Mouse (Mus musculus) intestine, postnatal 0 days (tissue): Measurements from ENCODE around the gene Hsf2bp. TPM values are rescaled to one million over a fixed set of nuclear protein-coding genes. Genes with fewer than 3 reads are reported as not detected.
"Not testable (repeated sequence)": the region's sequence is repeated elsewhere in the genome, so short reads cannot be mapped to it uniquely, and the experiment has no call there.

Source experiments
- ATAC-seq: fragments of 200-750 bp; cut with Nextera tagmentation; 2 replicates; pipeline ENCODE4 v1.8.0; 2017; ENCODE audit warnings: mild to moderate bottlenecking, moderate TSS enrichment, moderate library complexity
- H3K27ac ChIP-seq: fragments of 300-500 bp; sonication (generic); 2 replicates; pipeline ENCODE4 v1.5.1; 2014; ENCODE audit warnings: mild to moderate bottlenecking, low read depth, low read length, moderate library complexity
- H3K27me3 ChIP-seq: fragments of 300-500 bp; sonication (generic); replicated peaks from 2 replicates; pipeline ENCODE4 v1.6.1; 2014; ENCODE audit warnings: low read length, mixed read lengths; ENCODE audit not compliant: control insufficient read depth, insufficient read depth
- H3K36me3 ChIP-seq: fragments of 300-500 bp; sonication (generic); 2 replicates; pipeline ENCODE4 v1.6.1; 2014; ENCODE audit warnings: mild to moderate bottlenecking, moderate library complexity; ENCODE audit not compliant: control insufficient read depth, insufficient read depth
- H3K4me1 ChIP-seq: fragments of 300-500 bp; sonication (generic); replicated peaks from 2 replicates; pipeline ENCODE4 v1.6.1; 2014; ENCODE audit warnings: antibody characterized with exemption, low read length, mixed read lengths; ENCODE audit not compliant: control insufficient read depth, insufficient read depth
- H3K4me2 ChIP-seq: fragments of 300-500 bp; sonication (generic); replicated peaks from 2 replicates; pipeline ENCODE4 v1.6.1; 2014; ENCODE audit warnings: low read depth, mild to moderate bottlenecking, moderate library complexity
- H3K4me3 ChIP-seq: fragments of 300-500 bp; sonication (generic); 2 replicates; pipeline ENCODE4 v1.5.1; 2014; ENCODE audit warnings: low read depth, low read length
- H3K9ac ChIP-seq: fragments of 300-500 bp; sonication (generic); 2 replicates; pipeline ENCODE4 v1.6.1; 2014; ENCODE audit warnings: mild to moderate bottlenecking, low read depth, low read length
- H3K9me3 ChIP-seq: fragments of 300-500 bp; sonication (generic); 2 replicates; pipeline ENCODE4 v1.6.1; 2016; ENCODE audit warnings: mixed run types; ENCODE audit not compliant: control insufficient read depth
- CTCF ChIP-seq: sonication (generic); IDR thresholded peaks from 2 replicates; pipeline ENCODE4 v1.5.1; 2016; ENCODE audit warnings: low read depth, mild to moderate bottlenecking, control low read depth, antibody characterized with exemption, moderate library complexity
- WGBS: fragments of 180-500 bp; shearing (Covaris S2); extraction: QIAGEN DNeasy Blood & Tissue Kit; methylation state at CpG from one replicate; pipeline ENCODE4 v1.1.7; 2014; 5-methylcytosine and 5-hydroxymethylcytosine counted together
- polyA plus RNA-seq: library from polyadenylated mRNA; unstranded; fragments of >200 nt; fragmentation: Nextera tagmentation; extraction: Ambion mirVana; gene quantifications from 2 replicates; pipeline ENCODE4 v1.2.1, GENCODE M21; 2015

Hsf2bp gene
- polyA plus RNA-seq, 1 experiment from 2014 or later, result 4.1 TPM

DNA sequence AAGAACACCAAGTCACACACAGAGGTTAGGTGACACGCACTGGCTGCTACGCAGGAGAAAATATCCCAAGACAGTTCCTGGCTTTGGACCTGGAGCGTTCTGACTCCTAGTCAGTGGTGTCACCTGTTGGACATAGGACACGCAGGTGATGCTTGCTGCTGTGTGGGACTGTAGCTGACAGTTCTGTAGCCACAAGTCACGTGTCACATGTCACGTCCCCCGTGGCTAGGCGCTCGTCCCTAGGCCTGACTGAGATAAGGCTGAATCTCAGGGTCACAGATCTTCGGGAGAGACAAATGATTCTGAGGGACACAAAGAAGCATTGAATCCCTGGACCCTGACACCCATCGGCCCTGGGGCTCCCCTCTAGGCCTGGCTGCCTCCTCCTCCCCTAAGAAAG lies 32.2 kb upstream of the Hsf2bp start:
- H3K9ac ChIP-seq, result no peak overlapping the region
- H3K9me3 ChIP-seq, result no peaks in the 10 kb centered on the region
- 83% methylated on average over 11 of the region's 11 CpGs for WGBS
- H3K4me1 ChIP-seq, result no peaks in the 10 kb centered on the region
- ATAC-seq, result no peak
- TF ChIP-seq CTCF, result no peak
- H3K27me3 ChIP-seq, result no peaks in the 10 kb centered on the region
- no peak overlapping the region for H3K4me3 ChIP-seq
- H3K4me2 ChIP-seq, result no peak overlapping the region
- no peaks in the 10 kb centered on the region for H3K36me3 ChIP-seq
- no peak overlapping the region for H3K27ac ChIP-seq

DNA sequence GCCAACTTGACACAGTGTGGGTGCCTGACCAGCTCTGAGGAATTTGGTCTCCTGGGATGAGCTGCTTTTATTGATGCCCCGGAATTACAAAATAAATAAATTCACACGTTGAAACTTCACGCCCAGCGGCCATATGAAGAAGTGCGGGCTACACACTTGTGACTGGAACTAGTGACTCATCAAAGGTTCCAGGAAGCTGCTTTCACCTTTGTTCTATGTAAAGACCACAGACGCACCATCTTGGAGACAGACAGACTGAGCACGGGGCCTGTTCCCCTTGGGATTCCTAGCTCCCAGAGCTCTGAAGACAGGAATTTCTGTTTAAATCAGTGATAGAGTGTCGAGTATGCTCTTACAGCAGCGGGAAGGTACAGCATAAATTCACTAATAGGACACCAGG lies 31.4 kb upstream of the Hsf2bp start:
- no peaks in the 10 kb centered on the region for H3K9me3 ChIP-seq
- H3K4me2 ChIP-seq, result no peak overlapping the region
- TF ChIP-seq CTCF, result peak; percentile 32
- no peaks in the 10 kb centered on the region for H3K27me3 ChIP-seq
- peak; percentile 44; the same call in 1 of the 2 replicates for ATAC-seq
- no peak overlapping the region for H3K9ac ChIP-seq
- H3K4me3 ChIP-seq, result no peak overlapping the region
- H3K36me3 ChIP-seq, result no peaks in the 10 kb centered on the region
- WGBS, result 55% methylated on average over 9 of the region's 9 CpGs
- H3K27ac ChIP-seq, result no peak overlapping the region
- no peaks in the 10 kb centered on the region for H3K4me1 ChIP-seq

DNA sequence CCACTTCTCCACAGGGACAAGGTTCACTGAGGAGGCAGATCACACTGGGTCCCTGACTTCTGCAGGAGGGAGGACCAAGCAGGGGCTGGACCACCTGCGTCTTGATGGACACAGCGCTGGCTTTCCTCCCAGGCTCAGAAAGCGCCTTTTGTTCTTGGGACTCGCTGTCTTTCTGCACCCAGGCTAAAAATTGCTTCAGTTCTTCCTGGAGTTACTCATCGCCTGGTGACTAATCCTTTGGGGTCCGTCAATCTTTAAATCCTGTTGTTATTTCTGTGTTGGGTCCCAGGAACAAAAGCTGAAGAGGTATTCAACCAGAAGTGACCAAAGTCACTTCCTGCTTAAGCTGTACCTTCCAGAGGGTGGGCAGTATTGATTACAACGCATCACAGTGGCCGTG lies 28.6 kb upstream of the Hsf2bp start:
- not testable (repeated sequence) for H3K27me3 ChIP-seq, H3K9me3 ChIP-seq, H3K4me1 ChIP-seq, H3K4me2 ChIP-seq, H3K4me3 ChIP-seq, ATAC-seq, H3K9ac ChIP-seq, H3K27ac ChIP-seq
- H3K36me3 ChIP-seq, result peaks cover 19% of the 10 kb centered on the region
- WGBS, result 64% methylated on average over 8 of the region's 8 CpGs

DNA sequence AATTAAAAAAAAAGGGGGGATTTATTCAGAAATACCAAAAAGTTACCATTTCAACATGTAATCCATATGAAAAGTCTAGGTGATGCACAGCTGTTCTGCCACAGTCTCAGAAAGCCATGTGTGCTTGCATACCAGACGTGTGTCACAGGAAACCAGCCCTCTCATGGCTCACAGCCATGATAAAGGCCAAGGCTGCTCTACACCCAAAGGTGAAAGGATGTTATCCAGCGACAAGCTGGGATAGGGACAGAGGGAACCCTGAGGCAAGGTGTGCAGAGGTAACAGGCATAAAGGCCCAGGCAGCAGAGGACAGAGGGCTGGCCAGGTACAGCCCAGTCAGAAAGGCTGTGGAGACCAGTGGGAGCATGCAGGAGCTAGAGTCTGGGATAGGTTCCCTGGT lies 27.5 kb upstream of the Hsf2bp start:
- Histone ChIP-seq H3K27ac (no peak overlapping the region), H3K4me1 (no peaks in the 10 kb centered on the region), H3K4me2 (no peak overlapping the region), H3K27me3 (no peaks in the 10 kb centered on the region), H3K9me3 (no peaks in the 10 kb centered on the region), H3K36me3 (peaks cover 29% of the 10 kb centered on the region), H3K4me3 (no peak overlapping the region), H3K9ac (no peak overlapping the region)
- no peak for TF ChIP-seq CTCF
- ATAC-seq, result no peak
- WGBS, result 78% methylated on average over 2 of the region's 2 CpGs

DNA sequence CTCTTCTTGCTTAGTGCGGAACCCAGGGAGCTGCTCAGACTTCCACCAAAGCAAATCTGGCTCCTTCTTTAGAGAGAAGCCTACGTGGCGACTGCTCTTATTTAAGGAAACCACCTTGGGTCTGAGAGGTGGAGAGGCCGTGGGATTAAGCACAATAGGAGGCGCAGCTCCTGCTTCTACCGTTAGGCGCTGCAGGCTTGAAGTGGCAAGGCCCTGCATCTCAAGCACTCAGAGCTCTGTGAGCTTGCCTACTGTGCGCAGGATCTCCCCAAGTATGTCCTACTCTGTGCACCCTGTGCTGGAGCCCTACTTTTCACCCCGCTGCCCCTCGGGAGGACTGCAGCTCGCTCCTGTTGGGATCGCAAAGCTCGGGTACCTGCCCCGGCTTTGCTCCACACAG lies 25.1 kb upstream of the Hsf2bp start:
- Histone ChIP-seq H3K4me3 (no peak overlapping the region), H3K4me2 (no peak overlapping the region), H3K27ac (no peak overlapping the region), H3K27me3 (no peaks in the 10 kb centered on the region), H3K9me3 (no peaks in the 10 kb centered on the region), H3K4me1 (no peaks in the 10 kb centered on the region), H3K9ac (no peak overlapping the region), H3K36me3 (peaks cover 53% of the 10 kb centered on the region)
- no peak for ATAC-seq
- no peak for TF ChIP-seq CTCF
- WGBS, result 99% methylated on average over 14 of the region's 14 CpGs

DNA sequence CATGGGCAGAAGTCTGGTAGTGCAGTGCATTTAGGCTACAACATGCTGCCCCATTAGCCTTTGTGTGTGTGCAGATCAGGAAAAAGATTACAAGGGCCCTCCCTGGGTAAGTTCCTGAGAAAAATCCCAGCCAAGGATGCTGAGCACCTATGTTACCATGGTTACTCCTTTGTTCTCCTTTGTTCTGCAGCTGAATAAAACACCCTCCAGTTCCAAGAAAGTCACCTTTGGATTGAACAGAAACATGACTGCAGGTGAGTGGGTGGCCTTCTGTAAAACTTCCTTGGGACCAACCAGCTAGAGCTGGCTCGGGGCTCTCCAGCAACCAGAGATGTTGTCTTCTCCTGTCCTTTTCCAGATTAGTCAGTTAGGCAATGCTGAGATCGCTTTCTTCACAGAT lies 22.9 kb upstream of the Hsf2bp start:
- H3K9me3 ChIP-seq, result no peaks in the 10 kb centered on the region
- no peak overlapping the region for H3K9ac ChIP-seq
- H3K4me2 ChIP-seq, result no peak overlapping the region
- no peak for TF ChIP-seq CTCF
- no peak overlapping the region for H3K4me3 ChIP-seq
- H3K4me1 ChIP-seq, result no peaks in the 10 kb centered on the region
- no peak overlapping the region for H3K27ac ChIP-seq
- ATAC-seq, result no peak
- 100% methylated on average over 2 of the region's 2 CpGs for WGBS
- H3K27me3 ChIP-seq, result no peaks in the 10 kb centered on the region
- peaks cover 69% of the 10 kb centered on the region for H3K36me3 ChIP-seq

DNA sequence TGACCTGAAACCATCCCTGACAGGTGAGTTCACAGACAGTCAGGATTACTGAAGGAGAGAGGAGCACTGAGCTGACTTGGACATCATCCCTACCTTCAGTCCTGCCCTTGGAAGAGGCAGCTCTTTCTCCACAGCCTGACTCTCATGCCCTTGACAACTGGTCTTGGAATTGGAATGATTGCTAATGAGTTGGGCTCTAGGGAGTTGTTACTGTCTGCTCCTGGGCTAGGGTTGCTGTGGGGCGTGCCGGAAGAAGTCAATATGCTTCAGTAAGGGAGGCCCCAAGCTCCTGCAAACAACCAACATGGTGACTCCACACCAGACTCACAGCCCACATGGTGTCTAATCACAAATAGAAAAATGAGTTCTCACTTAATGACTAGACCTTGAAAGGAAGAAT lies 21.7 kb upstream of the Hsf2bp start:
- no peak overlapping the region for H3K27ac ChIP-seq
- no peak overlapping the region for H3K4me3 ChIP-seq
- H3K9me3 ChIP-seq, result no peaks in the 10 kb centered on the region
- 85% methylated on average over 2 of the region's 2 CpGs for WGBS
- peaks cover 78% of the 10 kb centered on the region for H3K36me3 ChIP-seq
- H3K9ac ChIP-seq, result no peak overlapping the region
- H3K4me2 ChIP-seq, result no peak overlapping the region
- H3K27me3 ChIP-seq, result no peaks in the 10 kb centered on the region
- no peaks in the 10 kb centered on the region for H3K4me1 ChIP-seq
- TF ChIP-seq CTCF, result no peak
- ATAC-seq, result no peak
